Mouse (Mus musculus): ENCODE data around the gene Tprn.
A peak's percentile ranks its signal among the peaks of the same experiment; 100 is the strongest.

Gene Tprn

GRCm38 (mm10) chr2:25292856-25293255 is 30.4 kb downstream of the Tprn start:
- DNase-seq (ENCODE audit: low spot score in 2 of 2): no peak

GRCm38 (mm10) chr2:25293706-25294105 is 31.3 kb downstream of the Tprn start:
- DNase-seq (ENCODE audit: low spot score in 2 of 2): no peak

GRCm38 (mm10) chr2:25297093-25297492 is 34.7 kb downstream of the Tprn start:
- DNase-seq (ENCODE audit: low spot score in 2 of 2): no peak

- DNase-seq (ENCODE audit: low spot score in 2 of 2): no peak
These were observed 35.6 kb downstream of the Tprn start for GRCm38 (mm10) chr2:25298046-25298445.

GRCm38 (mm10) chr2:25303452-25303851 is 41.0 kb downstream of the Tprn start:
- DNase-seq (ENCODE audit: low spot score in 2 of 2): no peak

- no peak for DNase-seq (ENCODE audit: low spot score in 2 of 2)
These were observed 41.7 kb downstream of the Tprn start for GRCm38 (mm10) chr2:25303931-25304656.

- peak; percentile 56 to 66 for DNase-seq (ENCODE audit: low spot score in 2 of 2)
These were observed 42.5 kb downstream of the Tprn start for GRCm38 (mm10) chr2:25304657-25305541.

- DNase-seq (ENCODE audit: low spot score in 2 of 2): no peak
These were observed 43.4 kb downstream of the Tprn start for GRCm38 (mm10) chr2:25305587-25306359.

- DNase-seq (ENCODE audit: low spot score in 2 of 2): no peak
These were observed 47.8 kb downstream of the Tprn start for GRCm38 (mm10) chr2:25310180-25310579.

- DNase-seq (ENCODE audit: low spot score in 2 of 2): no peak
These were observed 48.6 kb downstream of the Tprn start for GRCm38 (mm10) chr2:25310969-25311368.

GRCm38 (mm10) chr2:25311491-25311891 is 49.1 kb downstream of the Tprn start:
- DNase-seq (ENCODE audit: low spot score in 2 of 2): no peak

- DNase-seq (ENCODE audit: low spot score in 2 of 2): no peak
These were observed 55.9 kb downstream of the Tprn start for GRCm38 (mm10) chr2:25318119-25318966.

GRCm38 (mm10) chr2:25318971-25319773 is 56.8 kb downstream of the Tprn start, which contains the start of gene Grin1:
Grin1 (minus strand) TSS chr2:25319187.
- DNase-seq (ENCODE audit: low spot score in 2 of 2): peak; percentile 92

Measured in right cerebral cortex, postnatal 36 days (tissue).